Mouse (Mus musculus) c-Kit-positive CD71-positive TER-119-positive erythroid progenitor cells, embryonic 14.5 days (primary cell): Measurements from ENCODE around the gene Tomm40.

Experiments used
- DNase-seq: peaks from one replicate; pipeline ENCODE4 v3.0.0-alpha.2; 2013; ENCODE audit warnings: low spot score

Tomm40 gene

GRCm38 (mm10) chr7:19715239-19716054 is at the start of gene Tomm40:
Gene Tomm40 (minus strand): TSS chr7:19715438.
- peak; percentile 100 for DNase-seq

GRCm38 (mm10) chr7:19764581-19764980 is 49.3 kb upstream of the Tomm40 start:
- no peak for DNase-seq

- no peak for DNase-seq
These were observed 48.7 kb upstream of the Tomm40 start for GRCm38 (mm10) chr7:19763829-19764477.

GRCm38 (mm10) chr7:19762283-19762682 is 47.0 kb upstream of the Tomm40 start:
- DNase-seq: no peak

GRCm38 (mm10) chr7:19760021-19760420 is 44.8 kb upstream of the Tomm40 start:
- DNase-seq: no peak

GRCm38 (mm10) chr7:19758623-19759022 is 43.4 kb upstream of the Tomm40 start:
- DNase-seq: no peak

- no peak for DNase-seq
These were observed 40.9 kb upstream of the Tomm40 start for GRCm38 (mm10) chr7:19755851-19756786.

GRCm38 (mm10) chr7:19755008-19755407 is 39.8 kb upstream of the Tomm40 start:
- no peak for DNase-seq

- no peak for DNase-seq
These were observed 38.8 kb upstream of the Tomm40 start for GRCm38 (mm10) chr7:19754065-19754464.

- no peak for DNase-seq
These were observed 38.3 kb upstream of the Tomm40 start for GRCm38 (mm10) chr7:19753587-19753986.

- DNase-seq: no peak
These were observed 37.4 kb upstream of the Tomm40 start for GRCm38 (mm10) chr7:19752652-19753051.

GRCm38 (mm10) chr7:19751070-19751383 is 35.8 kb upstream of the Tomm40 start:
- DNase-seq: no peak

GRCm38 (mm10) chr7:19750217-19751069 is 35.2 kb upstream of the Tomm40 start, which contains the start of gene Nectin2:
Gene Nectin2 (minus strand): TSS chr7:19750483.
- DNase-seq: peak; percentile 77

- peak; percentile 96 for DNase-seq
These were observed 34.4 kb upstream of the Tomm40 start for GRCm38 (mm10) chr7:19749389-19750216.

GRCm38 (mm10) chr7:19748219-19749195 is 33.3 kb upstream of the Tomm40 start:
- DNase-seq: peak; percentile 23

- DNase-seq: peak; percentile 38
These were observed 32.4 kb upstream of the Tomm40 start for GRCm38 (mm10) chr7:19747420-19748218.

GRCm38 (mm10) chr7:19746426-19747201 is 31.4 kb upstream of the Tomm40 start:
- DNase-seq: no peak

- DNase-seq: no peak
These were observed 30.7 kb upstream of the Tomm40 start for GRCm38 (mm10) chr7:19745971-19746370.
